Mouse (Mus musculus) c-Kit-positive CD71-positive TER-119-negative erythroid progenitor cells, embryonic 14.5 days (primary cell): Measurements from ENCODE around the gene Twnk.

Experiments
- DNase-seq: peaks from one replicate; pipeline ENCODE4 v3.0.0-alpha.2; 2013; ENCODE audit warnings: low read depth

Gene Twnk

GRCm38 (mm10) chr19:45049523-45049922, 44.1 kb downstream of the Twnk start:
- no peak for DNase-seq

GRCm38 (mm10) chr19:45053451-45053850, 48.0 kb downstream of the Twnk start:
- DNase-seq: no peak

GRCm38 (mm10) chr19:45054892-45055690, 49.6 kb downstream of the Twnk start:
- DNase-seq: no peak

GRCm38 (mm10) chr19:45056364-45056763, 50.9 kb downstream of the Twnk start:
- no peak for DNase-seq

GRCm38 (mm10) chr19:45056908-45057698, 51.6 kb downstream of the Twnk start:
- no peak for DNase-seq

GRCm38 (mm10) chr19:45057724-45058112, 52.3 kb downstream of the Twnk start:
- DNase-seq: no peak

- peak; percentile 95 for DNase-seq
Observed at GRCm38 (mm10) chr19:45058113-45058839, 52.8 kb downstream of the Twnk start.

- no peak for DNase-seq
Observed at GRCm38 (mm10) chr19:45058841-45059240, 53.4 kb downstream of the Twnk start.
